Mouse (Mus musculus) skeletal muscle tissue, postnatal 0 days (tissue): ENCODE data around the gene Elmo2. TPM values are rescaled to one million over a fixed set of nuclear protein-coding genes. Genes with fewer than 3 reads are reported as not detected.

Experiments
- polyA plus RNA-seq: library from polyadenylated mRNA; unstranded; fragments of >200 nt; fragmentation: Nextera tagmentation; extraction: Ambion mirVana; gene quantifications from 2 replicates; pipeline ENCODE4 v1.2.1, GENCODE M21; 2015

The Elmo2 gene
- 24.3 and 27.5 TPM in 2 replicates for polyA plus RNA-seq

GRCm38 (mm10) chr2:165326304-165327190, at the start of gene Elmo2:
TSS of gene Elmo2 (minus strand) at chr2:165326479.

GRCm38 (mm10) chr2:165368496-165368895, 42.2 kb upstream of the Elmo2 start, which contains the start of gene Zfp663:
TSS of gene Zfp663 (minus strand) at chr2:165368729.

GRCm38 (mm10) chr2:165287202-165287984, 38.9 kb downstream of the Elmo2 start, which contains the start of gene Slc35c2:
TSS of gene Slc35c2 (minus strand) at chr2:165287869.

Other genes starting within 250 kb of the Elmo2 start
- not detected in 2 replicates for gene 1700025C18Rik, start 235.7 kb downstream of the Elmo2 start, polyA plus RNA-seq
- gene Cdh22, start 91.6 kb downstream of the Elmo2 start, polyA plus RNA-seq: 0.12 and 0.13 TPM in 2 replicates
- gene Slc35c2, start 38.6 kb downstream of the Elmo2 start, polyA plus RNA-seq: 28.2 and 31.7 TPM in 2 replicates
- 0.22 and 0.23 TPM in 2 replicates for gene Zfp663, start 42.2 kb upstream of the Elmo2 start, polyA plus RNA-seq
- gene Zfp334, start 61.8 kb upstream of the Elmo2 start, polyA plus RNA-seq: 1.5 and 1.8 TPM in 2 replicates
- gene Ocstamp, start 73.9 kb upstream of the Elmo2 start, polyA plus RNA-seq: 0.05 TPM in 2 replicates
- 0.26 and 0.38 TPM in 2 replicates for gene Slc13a3, start 146.8 kb upstream of the Elmo2 start, polyA plus RNA-seq
- gene Trp53rka, start 166.8 kb upstream of the Elmo2 start, polyA plus RNA-seq: 15.8 and 16.0 TPM in 2 replicates
- 3.3 and 4.1 TPM in 2 replicates for gene Slc2a10, start 177.3 kb upstream of the Elmo2 start, polyA plus RNA-seq